Mouse (Mus musculus): Measurements from ENCODE around the gene Gm47996.
"Not testable (repeated sequence)": the region's sequence is repeated elsewhere in the genome, so short reads cannot be mapped to it uniquely, and the experiment has no call there.

The Gm47996 gene

DNA sequence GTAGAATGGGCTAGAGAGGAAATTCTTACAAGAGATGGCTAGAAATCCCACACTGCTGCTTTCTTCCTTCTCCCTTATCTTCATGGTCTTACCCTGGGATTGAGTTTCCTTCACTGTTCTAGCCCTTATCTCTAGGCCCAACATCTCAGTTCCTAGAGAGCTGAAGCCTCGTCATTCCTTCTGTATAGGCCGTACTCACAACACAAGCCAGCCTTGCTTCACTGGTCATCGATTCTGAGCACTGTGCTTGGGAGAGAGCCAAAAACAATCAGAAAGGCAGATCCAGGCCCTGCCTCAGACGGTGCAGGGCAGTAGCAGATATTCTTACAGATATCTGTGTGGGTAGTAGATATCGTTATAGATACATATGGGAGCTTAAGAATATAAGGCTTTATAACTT lies 1.4 kb upstream of the Gm47996 start:
- not testable (repeated sequence) for DNase-seq (ENCODE audit: low spot score)

DNA sequence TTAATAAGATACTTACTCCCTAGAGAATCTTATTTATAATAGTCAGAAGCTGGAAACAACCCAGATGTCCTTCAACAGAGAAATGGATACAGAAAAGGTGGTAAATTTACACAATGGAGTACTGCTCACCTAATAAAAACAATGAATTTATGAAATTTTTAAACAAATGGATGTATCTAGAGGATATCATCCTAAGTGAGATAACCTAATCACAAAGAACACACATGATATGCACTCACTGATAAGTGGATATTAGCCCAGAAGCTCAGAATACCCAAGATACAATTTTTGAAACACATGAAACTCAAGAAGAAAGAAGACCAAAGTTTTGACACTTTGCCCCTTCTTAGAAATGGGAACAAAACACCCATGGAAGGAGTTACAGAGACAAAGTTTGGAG lies 987 bp upstream of the Gm47996 start:
- DNase-seq (ENCODE audit: low spot score), result not testable (repeated sequence)

DNA sequence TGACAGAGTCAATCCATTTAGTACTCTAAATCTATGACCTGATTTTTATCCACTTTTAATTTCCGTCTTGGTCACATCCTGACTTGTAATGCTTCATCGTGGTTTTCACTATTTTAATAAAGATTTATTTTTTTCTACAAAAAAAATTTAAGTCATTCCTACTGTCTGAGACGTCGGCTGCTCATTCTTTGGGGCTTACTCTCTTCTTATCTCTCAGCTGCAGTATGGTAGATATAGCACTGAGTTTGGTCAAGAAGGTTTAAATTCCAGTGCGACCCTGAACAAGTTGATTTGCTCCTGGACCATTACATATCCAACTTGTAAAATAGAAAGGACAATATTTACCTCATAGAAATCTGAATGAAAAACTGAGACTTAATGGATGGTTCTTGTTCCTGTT lies 1.7 kb downstream of the Gm47996 start:
- DNase-seq (ENCODE audit: low spot score), result not testable (repeated sequence)

DNA sequence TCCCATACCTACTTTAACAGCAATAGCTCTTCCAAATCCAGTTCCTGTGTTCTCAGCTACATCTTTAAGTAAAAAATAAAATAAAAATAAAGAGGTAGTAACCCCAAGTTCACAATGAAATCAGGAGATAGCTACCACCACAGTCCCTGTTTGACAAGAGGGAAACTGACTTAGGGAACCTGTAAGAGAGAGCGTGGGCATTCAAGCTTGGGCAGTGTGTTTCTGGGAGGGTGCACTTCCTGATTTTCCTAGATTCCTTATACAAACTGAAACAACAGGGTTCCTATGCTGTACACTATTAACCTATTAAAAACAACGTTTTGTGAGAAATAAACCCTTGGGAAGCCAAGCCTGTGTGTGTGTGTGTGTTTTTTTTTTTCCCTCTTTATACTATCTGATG lies 4.9 kb downstream of the Gm47996 start:
- no peak for DNase-seq (ENCODE audit: low spot score)

DNA sequence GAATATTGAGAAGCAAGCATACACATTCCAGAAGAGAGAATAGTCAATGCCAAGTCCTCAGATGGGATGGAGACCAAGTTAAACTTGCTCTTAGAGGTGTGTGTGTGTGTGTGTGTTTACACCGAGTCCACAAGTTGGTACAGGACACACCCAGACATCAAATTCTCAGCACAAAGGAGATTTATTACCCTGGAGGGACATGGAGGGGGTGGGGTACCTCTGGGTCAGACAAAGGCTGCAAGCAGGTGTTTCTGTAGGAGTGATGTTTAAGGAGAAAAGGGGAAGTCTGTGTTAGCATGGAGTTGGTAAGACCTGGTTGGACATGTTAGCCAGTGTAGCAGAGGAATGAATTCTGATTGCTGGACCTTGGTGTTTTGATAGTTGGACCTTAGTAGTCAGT lies 6.1 kb downstream of the Gm47996 start:
- no peak for DNase-seq (ENCODE audit: low spot score)

DNA sequence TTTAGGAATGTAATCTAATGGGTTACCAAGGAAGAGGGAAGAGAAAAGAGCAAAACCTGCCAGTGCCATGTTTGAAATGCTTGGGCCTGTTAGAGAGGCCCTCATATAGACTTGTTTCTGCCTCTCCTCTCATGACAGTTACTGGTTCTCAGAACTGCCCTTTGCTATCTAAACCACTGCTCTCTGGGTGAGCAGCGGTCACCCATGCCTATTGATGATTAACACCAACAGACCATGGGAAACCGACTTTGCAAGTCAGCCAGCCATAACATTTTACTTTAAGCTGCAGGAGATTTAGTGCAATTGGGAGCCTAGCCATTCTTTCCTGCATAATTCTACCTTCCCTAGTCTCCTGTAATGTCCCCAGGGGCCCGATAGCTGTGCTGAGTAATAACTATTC lies 6.5 kb downstream of the Gm47996 start:
- DNase-seq (ENCODE audit: low spot score), result no peak

DNA sequence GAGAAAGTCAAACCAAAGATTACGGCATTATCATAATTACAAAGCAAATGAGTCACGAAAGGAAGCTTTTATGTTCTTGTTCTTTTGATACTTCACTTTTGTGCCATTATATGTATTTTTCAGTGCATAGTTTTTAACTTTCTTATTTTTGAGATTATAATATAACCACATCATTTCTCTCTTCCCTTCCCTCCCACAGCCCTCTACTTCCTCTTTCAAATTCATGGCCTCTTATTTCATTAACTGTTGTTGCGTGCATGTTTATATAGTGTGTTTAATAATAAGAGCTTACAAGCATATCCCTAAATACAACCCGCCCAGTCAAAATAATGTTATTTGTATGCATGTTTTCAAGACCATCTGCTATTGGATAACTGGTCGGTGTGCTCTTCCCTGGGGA lies 9.1 kb downstream of the Gm47996 start:
- no peak for DNase-seq (ENCODE audit: low spot score)

DNA sequence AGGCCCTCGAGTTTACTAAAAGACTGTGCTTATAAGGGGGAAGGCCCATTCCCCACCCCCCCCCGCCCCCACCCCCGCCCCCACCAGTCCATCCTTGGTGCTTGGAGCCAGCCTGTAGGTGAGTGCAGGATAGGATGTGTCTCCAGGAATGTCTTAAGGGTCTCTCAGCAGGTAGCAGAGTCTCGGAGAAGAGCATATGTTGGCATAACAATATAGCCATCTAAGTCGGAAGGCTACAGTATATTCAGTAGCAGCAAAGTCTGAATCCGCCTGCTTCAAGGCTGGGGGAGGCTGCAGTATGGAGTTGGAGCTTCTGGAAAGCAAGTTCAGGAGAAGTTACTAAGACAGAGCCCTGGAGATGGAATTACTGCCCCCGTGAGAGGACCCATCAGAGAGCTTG lies 10.2 kb downstream of the Gm47996 start:
- no peak for DNase-seq (ENCODE audit: low spot score)

DNA sequence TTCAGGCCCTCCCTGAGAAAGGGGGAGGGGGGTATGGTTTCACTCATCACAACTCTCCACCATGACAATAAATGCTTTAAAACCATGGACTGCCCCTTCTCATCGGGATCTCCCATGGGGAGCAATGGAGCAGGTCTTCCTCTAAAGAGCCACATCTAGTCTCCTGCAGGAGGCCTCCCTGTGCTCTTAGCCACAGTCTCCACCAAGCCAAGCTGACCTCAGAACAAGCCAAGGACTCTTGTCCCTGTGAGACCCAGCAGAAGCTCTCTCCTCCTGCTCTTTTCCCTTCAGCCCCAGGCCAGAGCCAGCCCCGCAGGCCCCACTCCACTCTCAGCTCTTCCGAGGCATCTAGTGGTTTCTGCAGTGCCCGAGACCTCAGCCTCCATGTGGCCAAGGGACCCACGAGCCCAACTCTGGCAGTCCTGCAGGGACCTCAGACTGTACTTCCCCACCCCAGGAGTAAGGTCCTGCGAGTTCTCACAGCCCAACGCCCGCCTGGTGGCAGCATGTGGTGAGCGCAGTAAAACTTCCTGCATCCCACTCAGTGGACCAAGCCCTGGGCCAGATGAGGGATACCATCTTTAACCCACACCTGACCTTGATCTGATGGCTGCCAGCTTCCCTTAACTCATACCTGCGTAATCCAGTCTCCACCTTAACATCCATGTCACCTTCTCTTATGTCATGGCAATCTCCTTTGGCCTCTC lies 12.8 kb downstream of the Gm47996 start:
- no peak for DNase-seq (ENCODE audit: low spot score)

DNA sequence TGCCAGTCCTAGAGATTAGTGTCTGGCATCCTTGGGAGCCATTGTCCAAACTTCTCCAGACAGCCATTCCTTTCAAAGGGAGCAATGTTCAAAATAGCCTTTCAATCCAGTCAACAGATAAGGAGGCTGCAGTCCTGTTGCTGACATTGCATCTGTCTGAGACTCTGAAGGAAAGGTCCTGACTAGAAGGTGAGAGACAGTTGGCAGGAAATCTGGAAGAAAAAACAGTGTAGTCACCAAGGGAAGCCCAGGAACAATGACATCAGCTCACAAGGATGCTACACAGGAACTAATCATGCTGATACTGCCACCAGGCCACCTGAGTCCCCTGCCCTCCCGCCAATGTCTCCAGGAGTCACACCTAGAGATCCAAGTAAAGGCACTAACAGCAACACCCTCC lies 13.4 kb downstream of the Gm47996 start:
- DNase-seq (ENCODE audit: low spot score), result no peak

DNA sequence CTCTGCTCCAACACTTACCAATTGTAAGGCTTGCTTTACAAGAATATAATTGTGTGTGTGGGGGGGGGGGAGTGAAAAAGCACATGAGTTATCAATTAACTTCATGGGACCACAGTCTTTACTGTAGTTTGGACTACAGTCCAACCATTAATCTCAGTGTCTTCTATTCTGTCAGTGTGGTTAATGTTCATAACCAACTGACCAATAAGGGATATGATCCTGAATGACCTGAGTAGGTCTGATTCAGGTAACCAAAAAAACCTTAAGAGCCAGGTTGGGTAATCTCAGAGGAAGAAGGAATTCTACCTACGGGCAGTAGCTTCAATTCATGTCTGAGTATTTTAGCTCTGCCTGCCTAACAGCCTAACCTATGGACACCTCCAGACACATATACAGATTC lies 14.6 kb downstream of the Gm47996 start:
- no peak for DNase-seq (ENCODE audit: low spot score)

DNA sequence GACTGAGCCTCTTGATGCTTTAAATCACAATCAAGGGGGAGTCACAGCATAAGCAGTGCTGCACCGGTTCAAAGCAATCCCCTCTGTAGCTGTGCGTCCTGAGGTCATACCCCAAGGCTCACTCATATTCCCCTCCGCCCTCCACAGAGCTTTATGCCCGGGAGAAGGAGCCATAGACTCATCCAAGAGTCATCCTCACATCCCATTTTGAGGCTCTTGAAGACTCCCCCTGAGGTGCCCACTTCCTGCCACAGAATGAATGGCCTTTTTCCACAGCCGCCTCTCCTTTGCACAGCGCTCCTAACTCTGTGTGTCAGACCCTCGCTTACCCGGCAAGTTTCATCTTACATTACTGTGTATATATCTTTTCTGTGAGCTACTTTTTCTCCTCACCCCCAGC lies 17.6 kb downstream of the Gm47996 start:
- no peak for DNase-seq (ENCODE audit: low spot score)

DNA sequence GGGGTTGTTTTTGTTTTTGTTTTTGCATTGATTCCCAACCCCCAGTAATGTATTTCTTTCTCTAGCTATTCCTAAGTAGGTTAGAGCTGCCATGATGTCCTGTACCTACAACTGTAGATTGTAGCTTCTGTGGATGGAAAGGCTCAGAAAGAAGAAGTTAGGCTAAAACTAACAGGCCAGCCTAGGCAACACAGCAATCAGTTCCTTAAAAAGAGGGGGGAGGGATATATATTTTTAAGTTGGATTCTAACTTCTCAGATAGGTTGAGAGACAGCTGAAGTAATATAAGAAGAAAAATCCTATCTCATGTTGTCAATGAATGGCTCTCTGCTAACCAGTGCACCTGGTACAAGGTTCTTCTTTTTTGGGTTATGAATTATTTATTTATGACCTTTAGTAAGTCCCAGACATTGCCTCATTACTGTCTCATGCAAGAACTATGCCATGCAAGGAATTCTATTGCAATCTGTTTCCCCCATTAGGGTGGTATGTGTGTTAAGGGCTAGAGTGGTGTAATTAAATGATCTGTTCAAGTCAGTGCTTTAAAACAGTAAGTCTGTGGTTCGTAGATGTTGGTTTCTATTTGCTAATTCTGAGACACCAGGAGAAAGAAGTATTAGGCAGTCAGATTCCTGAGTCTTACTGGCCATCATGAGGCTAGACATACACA lies 18.5 kb downstream of the Gm47996 start:
- DNase-seq (ENCODE audit: low spot score), result no peak

DNA sequence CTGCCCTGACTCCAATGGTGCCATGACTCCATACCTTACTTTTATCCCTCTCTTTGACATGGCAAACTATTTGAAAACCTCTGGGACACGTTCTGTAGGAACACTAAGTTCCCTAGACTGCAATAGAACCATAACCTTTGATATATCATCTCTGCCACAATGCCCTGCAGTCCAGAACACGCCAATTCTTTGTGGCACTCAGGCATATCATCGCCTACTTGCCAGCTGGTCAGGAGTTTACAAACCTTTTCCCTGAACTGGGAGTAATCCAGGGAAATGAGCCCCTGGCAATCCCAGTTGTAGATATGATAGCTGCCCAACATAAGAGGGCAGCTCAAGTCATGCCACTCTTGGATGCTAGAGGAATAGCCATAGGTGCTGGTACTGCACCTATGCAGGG lies 22.4 kb downstream of the Gm47996 start:
- no peak for DNase-seq (ENCODE audit: low spot score)

DNA sequence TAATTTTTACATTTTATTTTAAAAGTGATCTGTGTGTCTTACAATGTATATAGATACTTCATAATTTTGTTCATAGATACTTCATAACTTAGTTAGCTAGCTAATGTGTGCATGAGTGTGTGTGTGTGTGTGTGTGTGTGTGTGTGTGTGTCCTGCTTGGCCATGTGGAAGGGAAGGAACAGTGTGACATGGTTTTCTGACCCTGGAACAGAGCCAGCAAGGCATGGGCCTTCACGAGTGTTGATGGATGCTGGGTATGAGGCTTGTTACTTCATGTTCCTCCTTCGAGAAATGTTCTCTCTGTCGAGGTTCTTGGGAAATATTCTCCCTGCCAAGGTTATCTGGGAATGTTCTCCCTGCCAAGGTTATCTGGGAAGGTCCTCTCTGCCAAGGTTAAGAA lies 23.8 kb downstream of the Gm47996 start:
- no peak for DNase-seq (ENCODE audit: low spot score)

DNA sequence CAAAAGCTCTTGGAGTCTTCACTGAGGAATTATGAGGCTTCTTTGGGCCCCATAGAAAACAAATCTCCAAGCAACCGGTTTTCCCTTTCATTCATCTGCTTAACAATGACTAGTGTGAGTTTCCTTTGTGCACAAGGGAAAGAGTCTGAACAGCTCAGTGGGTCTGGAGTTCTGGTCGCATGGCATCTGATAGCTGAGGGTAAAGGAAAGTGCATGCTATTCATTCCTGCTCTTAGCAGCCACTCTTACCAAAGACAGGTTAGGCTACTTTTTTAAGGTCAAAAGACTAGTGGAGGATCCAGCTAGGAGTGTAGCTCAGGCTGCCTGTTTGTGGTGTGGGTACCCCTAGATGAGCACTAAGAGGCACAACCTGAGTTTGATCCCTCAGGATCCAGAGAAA lies 25.6 kb downstream of the Gm47996 start:
- no peak for DNase-seq (ENCODE audit: low spot score)

DNA sequence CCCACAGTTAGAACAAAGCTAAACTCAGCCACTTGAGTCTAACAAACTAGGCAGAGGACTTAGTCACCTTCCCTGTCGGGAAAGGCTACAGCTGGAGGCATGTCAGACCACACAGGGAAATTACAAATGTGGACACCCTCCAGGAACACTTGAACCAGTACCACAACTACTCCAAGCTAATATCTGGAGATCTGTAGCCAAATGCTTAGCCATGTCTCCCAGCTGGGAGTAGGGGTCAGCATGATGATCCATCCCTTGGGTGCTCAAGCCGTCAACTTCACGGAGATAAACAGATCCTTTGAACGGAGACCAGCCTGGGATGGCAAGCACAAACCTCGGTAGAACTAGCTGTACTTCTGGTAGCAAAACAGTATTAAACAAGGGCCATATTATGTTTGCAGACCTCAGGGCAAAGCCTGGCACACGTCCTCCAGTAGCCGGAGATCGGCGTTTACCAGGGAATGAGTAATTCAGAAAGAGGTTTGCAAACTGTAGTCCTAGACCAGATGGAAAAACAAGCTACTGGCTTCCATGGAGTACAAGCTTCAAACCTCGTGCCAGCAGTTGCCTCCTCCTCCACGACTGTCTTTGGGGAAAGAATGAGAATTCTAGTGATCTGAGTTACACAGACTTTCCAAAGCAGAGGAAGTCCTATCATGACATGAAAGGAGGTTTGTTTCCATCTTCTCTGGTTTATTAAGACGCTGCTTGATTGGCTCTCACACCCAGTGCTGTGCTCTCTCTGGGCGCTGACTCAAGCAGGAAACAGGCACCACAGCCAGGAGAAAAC lies 26.4 kb downstream of the Gm47996 start:
- DNase-seq (ENCODE audit: low spot score), result no peak

DNA sequence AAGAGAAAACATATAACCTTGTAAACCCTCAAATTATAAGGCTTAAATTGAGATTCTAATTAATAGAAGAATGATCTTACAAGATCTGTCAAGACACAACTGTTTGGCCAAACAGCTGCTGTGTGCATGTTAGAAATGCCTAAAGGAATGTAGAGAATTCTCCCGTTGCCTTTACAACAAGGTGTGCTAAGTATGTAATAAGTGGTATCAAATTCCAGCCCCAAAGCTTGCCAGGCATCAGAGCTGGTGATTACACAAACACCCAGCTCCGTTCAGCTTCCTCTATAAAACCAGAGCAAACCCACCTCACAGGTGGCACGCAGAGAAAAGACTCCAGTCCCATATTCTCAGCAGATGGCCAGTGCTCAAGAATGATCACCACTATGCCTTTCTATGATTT lies 27.8 kb downstream of the Gm47996 start:
- DNase-seq (ENCODE audit: low spot score), result no peak

DNA sequence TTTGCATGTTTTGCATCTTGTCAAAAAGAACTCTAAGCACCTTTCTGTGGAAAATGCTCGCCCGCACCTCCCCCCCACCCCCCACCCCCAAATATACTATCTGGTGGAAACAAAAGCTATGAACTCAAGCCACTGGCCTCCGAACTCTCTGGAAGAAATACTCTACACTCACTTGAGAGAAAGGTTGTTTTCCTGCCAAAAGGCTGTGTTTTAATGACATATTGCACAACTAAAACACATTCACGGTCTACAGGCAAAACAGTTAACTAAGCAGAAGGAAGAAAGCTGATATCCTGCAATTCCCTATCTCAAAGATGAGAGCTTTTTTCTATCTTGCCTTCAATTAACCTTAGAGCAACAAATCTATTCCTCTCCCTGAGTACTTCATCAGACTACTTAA lies 33.4 kb downstream of the Gm47996 start:
- DNase-seq (ENCODE audit: low spot score), result no peak

DNA sequence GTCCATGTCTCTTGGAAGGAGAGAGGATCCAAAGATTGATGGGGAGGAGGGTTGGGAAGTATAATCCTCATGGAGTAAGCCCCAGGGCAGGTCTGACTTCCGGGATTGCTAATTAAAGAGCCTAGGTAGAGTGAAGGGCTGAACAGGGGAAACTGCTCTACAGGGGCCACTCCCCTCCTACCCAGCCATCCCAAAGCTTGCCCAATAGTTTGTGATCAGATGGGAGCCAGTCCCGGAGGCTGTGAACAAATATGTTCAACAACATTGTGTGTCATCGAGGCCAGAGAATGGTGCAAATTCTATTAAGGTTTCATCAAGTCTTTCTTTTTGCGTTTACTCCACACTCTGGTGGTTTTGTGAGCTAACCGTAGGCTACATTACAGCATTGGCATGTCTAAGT lies 34.1 kb downstream of the Gm47996 start:
- DNase-seq (ENCODE audit: low spot score), result no peak

DNA sequence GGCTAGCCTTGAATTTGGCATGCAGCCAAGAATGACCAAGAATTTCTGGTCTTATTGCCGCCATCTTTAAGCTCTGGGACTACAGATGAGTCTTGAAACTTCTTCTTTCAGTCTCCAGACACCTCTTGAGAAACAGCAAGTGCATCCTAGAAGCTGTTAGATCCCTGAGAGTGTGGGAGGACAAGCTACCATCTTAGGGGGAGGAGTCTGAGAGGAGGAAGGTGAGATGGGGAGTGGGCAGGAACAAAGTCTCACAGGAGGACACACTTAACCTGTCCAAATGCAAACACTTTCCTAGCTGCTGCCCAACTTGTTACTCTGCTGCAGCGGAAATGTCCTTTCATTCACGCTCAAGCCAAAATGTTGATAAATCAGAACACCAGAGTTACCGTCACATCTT lies 34.8 kb downstream of the Gm47996 start:
- DNase-seq (ENCODE audit: low spot score), result no peak

DNA sequence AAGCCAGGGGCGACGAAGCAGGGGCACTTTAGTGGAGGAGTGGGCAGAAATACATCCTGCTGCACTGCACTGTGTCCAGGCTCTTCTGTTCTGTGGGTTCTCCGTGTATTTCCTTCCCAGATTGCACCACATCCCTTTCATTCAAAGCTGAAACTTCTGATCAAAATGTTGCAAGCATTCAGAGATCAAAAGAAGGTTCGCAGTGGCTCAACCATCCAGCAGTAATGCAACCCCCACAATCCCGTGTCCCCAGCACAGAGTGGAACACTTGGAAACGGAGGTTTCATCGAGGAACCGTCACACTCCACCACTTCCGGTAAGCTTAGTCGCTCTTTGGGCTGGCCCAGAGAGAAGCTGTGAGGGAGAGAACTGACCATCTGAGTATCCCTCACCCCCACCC lies 35.2 kb downstream of the Gm47996 start:
- no peak for DNase-seq (ENCODE audit: low spot score)

DNA sequence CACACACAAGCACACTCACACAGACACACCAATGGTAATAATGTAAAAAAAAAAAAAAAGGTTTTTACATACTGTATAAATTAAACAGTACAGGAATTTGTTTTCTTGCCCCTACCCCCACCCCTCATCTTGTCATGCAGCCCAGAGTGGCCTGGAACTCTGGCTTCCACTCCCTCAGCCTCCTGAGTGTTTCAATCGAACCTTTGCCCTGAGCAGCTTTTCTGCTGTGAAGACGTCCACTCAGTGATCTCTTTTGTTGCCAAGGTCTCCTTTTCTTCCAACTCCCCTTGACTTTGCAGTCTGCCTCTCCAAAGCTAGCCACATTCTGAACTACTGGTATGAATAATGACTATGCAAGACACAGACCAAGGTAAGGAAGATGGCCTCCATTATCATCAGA lies 35.9 kb downstream of the Gm47996 start:
- DNase-seq (ENCODE audit: low spot score), result no peak
